Mouse (Mus musculus): ENCODE results near the gene Fam213b.

DNA sequence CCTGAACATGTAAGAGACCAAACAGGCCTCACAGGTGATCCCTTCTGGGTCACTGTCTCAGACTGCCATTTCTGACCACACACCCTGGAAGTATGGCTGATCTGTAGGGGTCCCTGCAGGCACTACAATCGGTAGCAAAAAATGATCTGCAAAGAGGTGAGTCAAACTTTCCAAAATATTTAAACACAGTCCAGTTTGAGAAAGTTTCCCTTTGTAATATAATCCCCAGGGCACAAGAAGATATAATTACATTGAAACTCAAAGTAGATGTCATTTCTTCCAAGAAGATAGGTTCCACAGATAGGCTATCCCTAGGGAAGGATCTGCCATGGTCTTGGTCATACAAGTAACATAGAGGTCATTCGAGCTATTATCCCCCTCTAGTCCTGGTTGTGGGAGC, 3.4 kb upstream of the Fam213b start:
- TF ChIP-seq EP300 (IDR thresholded peaks at IDR 0.05; ENCODE audit: low read depth) = no peak
- TF ChIP-seq CTCF (IDR thresholded peaks at IDR 0.05; ENCODE audit: low read depth) = no peak

All from heart, postnatal 0 days (tissue).